Comparison of ENCODE assay signal across 8 mouse cellular contexts in genomic region chr19:25673224-25674055, GRCm38 (mm10). TPM values are rescaled to one million over a fixed set of nuclear protein-coding genes. Genes with fewer than 3 reads are reported as not detected.
DNase-seq lines count a peak whose midpoint lies in the region; ATAC-seq and TF ChIP-seq lines count a peak whose summit lies in the region.

No protein-coding gene starts in this region.

- H3K9ac ChIP-seq in forebrain, embryonic 11.5 days (ENCODE audit: low read length): no peak overlapping the region
- H3K9ac ChIP-seq in hindbrain, embryonic 13.5 days: peak overlapping the region; percentile 19; the same call in 1 of the 2 replicates
- H3K9ac ChIP-seq in limb, embryonic 15.5 days: peak overlapping the region; percentile 39

- peak; percentile 73 for DNase-seq in heart, adult 11 months
- DNase-seq in heart, postnatal 25 days (ENCODE audit: low spot score): no peak
- no peak for DNase-seq in G1E (ENCODE audit: low spot score)
- DNase-seq in forebrain, embryonic 11.5 days (ENCODE audit: low spot score): peak; percentile 74
- DNase-seq in right cerebral cortex, postnatal 25 days: peak; percentile 23
- no peak for DNase-seq in layer of hippocampus, postnatal 25 days (ENCODE audit: extremely low spot score in 1 of 2, low spot score in 1 of 2)

- no peaks in the 10 kb centered on the region for H3K36me3 ChIP-seq in G1E (replicated peaks)
- no peaks in the 10 kb centered on the region for H3K36me3 ChIP-seq in forebrain, embryonic 11.5 days (ENCODE audit: control insufficient read depth, insufficient read depth, low read length)
- H3K36me3 ChIP-seq in hindbrain, embryonic 13.5 days: no peaks in the 10 kb centered on the region
- no peaks in the 10 kb centered on the region for H3K36me3 ChIP-seq in limb, embryonic 15.5 days

- no peaks in the 10 kb centered on the region for H3K27me3 ChIP-seq in G1E (ENCODE audit: insufficient read depth, low read length)
- peaks cover 81% of the 10 kb centered on the region for H3K27me3 ChIP-seq in forebrain, embryonic 11.5 days (ENCODE audit: control insufficient read depth, insufficient read depth, low read length)
- H3K27me3 ChIP-seq in hindbrain, embryonic 13.5 days: peaks cover 97% of the 10 kb centered on the region
- H3K27me3 ChIP-seq in limb, embryonic 15.5 days: peaks cover 96% of the 10 kb centered on the region

- peaks cover 51% of the 10 kb centered on the region for H3K9me3 ChIP-seq in G1E (replicated peaks)
- H3K9me3 ChIP-seq in forebrain, embryonic 11.5 days (ENCODE audit: control insufficient read depth, low read length): no peaks in the 10 kb centered on the region
- H3K9me3 ChIP-seq in hindbrain, embryonic 13.5 days: no peaks in the 10 kb centered on the region
- H3K9me3 ChIP-seq in limb, embryonic 15.5 days: no peaks in the 10 kb centered on the region

- WGBS in forebrain, embryonic 11.5 days: under 1% methylated on average over 65 of the region's 66 CpGs
- under 1% methylated on average over 60 of the region's 66 CpGs for WGBS in hindbrain, embryonic 13.5 days
- WGBS in limb, embryonic 15.5 days: 1% methylated on average over 66 of the region's 66 CpGs

- TF ChIP-seq CTCF in G1E (IDR thresholded peaks at IDR 0.05; ENCODE audit: low read depth, low read length): no peak

- intact Hi-C loops in heart, postnatal 25 days (cut with DNase I): loop anchor here (5.0 kb wide), 1 partner anchor 66 kb away; no protein-coding TSS in a partner anchor

- ATAC-seq in G1E (ENCODE audit: extremely low read depth, insufficient number of reproducible peaks, low FRiP score, poor library complexity, severe bottlenecking): no peak
- ATAC-seq in forebrain, embryonic 11.5 days (replicated peaks; ENCODE audit: low FRiP score): no peak
- ATAC-seq in hindbrain, embryonic 13.5 days (ENCODE audit: low FRiP score): no peak
- ATAC-seq in limb, embryonic 15.5 days (ENCODE audit: insufficient number of reproducible peaks, low FRiP score, low TSS enrichment, low read depth): no peak

- peak overlapping the region; percentile 30; the same call in 1 of the 2 replicates for H3K4me3 ChIP-seq in G1E (ENCODE audit: low read depth, low read length)
- peak overlapping the region; percentile 37 for H3K4me3 ChIP-seq in forebrain, embryonic 11.5 days (ENCODE audit: low read depth, low read length)
- H3K4me3 ChIP-seq in hindbrain, embryonic 13.5 days: peak overlapping the region; percentile 34
- H3K4me3 ChIP-seq in limb, embryonic 15.5 days: peak overlapping the region; percentile 51

- H3K4me1 ChIP-seq in G1E (ENCODE audit: insufficient read depth, low read depth, low read length): no peaks in the 10 kb centered on the region
- peaks cover 12% of the 10 kb centered on the region; the same call in 1 of the 2 replicates for H3K4me1 ChIP-seq in forebrain, embryonic 11.5 days (replicated peaks; ENCODE audit: control insufficient read depth, insufficient read depth, low read length)
- peaks cover 21% of the 10 kb centered on the region for H3K4me1 ChIP-seq in hindbrain, embryonic 13.5 days (replicated peaks)
- peaks cover 30% of the 10 kb centered on the region for H3K4me1 ChIP-seq in limb, embryonic 15.5 days

- H3K27ac ChIP-seq in forebrain, embryonic 11.5 days (ENCODE audit: low read depth, low read length): no peak overlapping the region
- no peak overlapping the region for H3K27ac ChIP-seq in hindbrain, embryonic 13.5 days
- H3K27ac ChIP-seq in limb, embryonic 15.5 days: no peak overlapping the region

- peak overlapping the region; percentile 67 for H3K4me2 ChIP-seq in forebrain, embryonic 11.5 days (ENCODE audit: low read depth, low read length, severe bottlenecking)
- peak overlapping the region; percentile 54 for H3K4me2 ChIP-seq in hindbrain, embryonic 13.5 days
- H3K4me2 ChIP-seq in limb, embryonic 15.5 days: peak overlapping the region; percentile 84

RNA-seq across cellular contexts. Expression of gene Dmrt2, which starts 1.2 kb away (rescaled TPM):
- under 1 TPM; 0.14 to 0.18 TPM for total RNA-seq in heart, postnatal 25 days (2021)
- not detected in 2 replicates for total RNA-seq in G1E (2014; fragmentation: Nextera tagmentation)
- total RNA-seq in G1E (2017): not detected in 2 replicates
- polyA plus RNA-seq in G1E (2012): not detected in 2 replicates
- polyA plus RNA-seq in forebrain, embryonic 11.5 days (2014; fragmentation: Nextera tagmentation; extraction: Ambion mirVana): 0.41 and 0.48 TPM in 2 replicates
- 0.09 and 0.13 TPM in 2 replicates for polyA plus RNA-seq in hindbrain, embryonic 13.5 days (2015; fragmentation: Nextera tagmentation; extraction: Ambion mirVana)
- 10.6 and 14.7 TPM in 2 replicates for polyA plus RNA-seq in limb, embryonic 15.5 days (2015; fragmentation: Nextera tagmentation; extraction: Ambion mirVana)
- under 1 TPM; 0.85 to 0.98 TPM for total RNA-seq in layer of hippocampus, postnatal 25 days (2021)

Comparison
In these comparisons a context has a peak if more than half of its experiments do, and no peak if none do; other contexts are left out.
1. DNase-seq: peak in heart, adult 11 months (single experiment), forebrain, embryonic 11.5 days (single experiment) and right cerebral cortex, postnatal 25 days (single experiment); none in heart, postnatal 25 days (single experiment), G1E (single experiment) and layer of hippocampus, postnatal 25 days (0 of 2).
2. Peak in every context shown above with its lines, with median percentiles within 50 percentile points of each other: H3K4me3 ChIP-seq and H3K4me2 ChIP-seq.